Mouse (Mus musculus) hematopoietic stem cell, adult 5-6 weeks (primary cell): ENCODE results near the gene Scaf1. TPM values are rescaled to one million over a fixed set of nuclear protein-coding genes. Genes with fewer than 3 reads are reported as not detected.

Experiments used
- ATAC-seq, 2 experiments: fragments of 125-278 bp in 1 of 2; replicated peaks in 1 of 2; 2 replicates each; pipeline ENCODE4 v1.8.0; 2016 to 2017; ENCODE audit warnings: inconsistent platforms in 2 of 2, mild to moderate bottlenecking in 2 of 2, moderate number of reproducible peaks in 2 of 2, low read depth in 1 of 2, moderate TSS enrichment in 1 of 2; ENCODE audit not compliant: low FRiP score in 2 of 2, poor library complexity in 2 of 2, severe bottlenecking in 2 of 2, insufficient read depth in 1 of 2, low TSS enrichment in 1 of 2
- total RNA-seq: library from RNA; stranded (forward); fragments of 172-1452, 232-1000 nt; gene quantifications from 2 replicates; pipeline ENCODE4 v1.2.3, GENCODE M21; 2017

Gene Scaf1
- total RNA-seq = 11.3 and 13.8 TPM in 2 replicates

GRCm38 (mm10) chr7:45015957-45016612, at the start of gene Scaf1:
Gene Scaf1 (minus strand): TSS chr7:45016363.
- peak; percentile 73 to 87 for ATAC-seq

GRCm38 (mm10) chr7:45062239-45062835, 46.2 kb upstream of the Scaf1 start, which contains the start of the genes Nosip and Prrg2:
Gene Nosip (plus strand): TSS chr7:45062429.
Gene Prrg2 (minus strand): TSS chr7:45062677.
- ATAC-seq = peak; percentile 92 to 95

GRCm38 (mm10) chr7:45061532-45062075, 45.4 kb upstream of the Scaf1 start:
- no peak for ATAC-seq

GRCm38 (mm10) chr7:45060632-45061122, 44.5 kb upstream of the Scaf1 start:
- no peak for ATAC-seq

- ATAC-seq = no peak
These were observed 42.7 kb upstream of the Scaf1 start for GRCm38 (mm10) chr7:45058607-45059571.

- no peak for ATAC-seq
These were observed 40.8 kb upstream of the Scaf1 start for GRCm38 (mm10) chr7:45056972-45057348.

GRCm38 (mm10) chr7:45056329-45056971, 40.3 kb upstream of the Scaf1 start:
- no peak for ATAC-seq

- ATAC-seq = peak; percentile 93 to 94
These were observed 37.9 kb upstream of the Scaf1 start for GRCm38 (mm10) chr7:45053931-45054510.

- ATAC-seq = peak; percentile 30 to 43
These were observed 37.2 kb upstream of the Scaf1 start for GRCm38 (mm10) chr7:45053117-45053930.

GRCm38 (mm10) chr7:45052862-45053116, 36.6 kb upstream of the Scaf1 start, which contains the start of gene Prr12:
Gene Prr12 (minus strand): TSS chr7:45052881.
- ATAC-seq = no peak

- no peak for ATAC-seq
These were observed 36.2 kb upstream of the Scaf1 start for GRCm38 (mm10) chr7:45052181-45052861.

GRCm38 (mm10) chr7:45051601-45051974, 35.4 kb upstream of the Scaf1 start:
- ATAC-seq = no peak

GRCm38 (mm10) chr7:45050945-45051600, 34.9 kb upstream of the Scaf1 start:
- 0 out of 4 replicates have a peak, but pooled peaks of 1 of the 2 experiments have one; percentile 3 for ATAC-seq

GRCm38 (mm10) chr7:45048923-45049657, 32.9 kb upstream of the Scaf1 start:
- no peak for ATAC-seq
